Comparison of ENCODE assay signal across 9 mouse cellular contexts in the genomic region with DNA sequence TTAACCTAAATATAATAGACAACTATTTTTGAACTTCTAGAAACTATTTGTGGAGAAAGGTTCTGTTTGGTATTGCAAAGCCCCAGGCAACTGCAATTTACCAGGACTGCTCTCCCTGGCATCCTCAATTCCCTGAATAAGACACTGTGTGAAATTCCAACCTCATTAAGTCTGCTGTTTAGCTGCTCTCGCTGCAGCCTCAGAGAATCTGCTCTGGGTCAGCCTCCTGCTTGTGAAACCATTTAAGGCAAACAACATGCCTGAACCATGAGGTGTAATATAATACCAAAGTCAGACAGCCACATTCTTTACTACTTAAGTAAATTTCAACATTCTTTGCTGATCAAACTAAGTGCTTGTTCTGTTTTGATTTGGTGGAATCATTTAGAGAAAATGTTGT.
DNase-seq lines count a peak whose midpoint lies in the region; ATAC-seq lines count a peak whose summit lies in the region.
"Had no signal": no experiment of that assay in that cellular context is flagged by ENCODE, and none has a peak within 500 bp of the region (broad histone marks: within the 10 kb centered on the region; RNA-seq: fewer than 3 reads in every experiment).

No protein-coding gene starts in this region.

- H3K9me3 ChIP-seq in kidney, embryonic 16.5 days (ENCODE audit: low read length): no peaks in the 10 kb centered on the region

- DNase-seq in kidney, adult 18-20 months: no peak
- DNase-seq in adipocyte (ENCODE audit: low spot score): peak; percentile 33
- DNase-seq in fibroblast of lung, adult 2 months (ENCODE audit: low read depth): peak; percentile 31
- DNase-seq in lung, postnatal 14 days: peak; percentile 4
- no peak for DNase-seq in cerebellum, adult 11 months
- no peak for DNase-seq in right cerebral cortex, adult 2 months (ENCODE audit: low spot score in 2 of 2)
- DNase-seq in adrenal gland, adult 2 months: no peak
- DNase-seq: cerebellum, adult 18-20 months had no signal

- H3K27ac ChIP-seq in kidney, embryonic 16.5 days (ENCODE audit: low read length): no peak overlapping the region

- no peak overlapping the region for H3K9ac ChIP-seq in kidney, embryonic 16.5 days (replicated peaks; ENCODE audit: low read length)

- H3K27me3 ChIP-seq in kidney, embryonic 16.5 days (ENCODE audit: insufficient read depth, low read length): no peaks in the 10 kb centered on the region

- H3K4me2 ChIP-seq in kidney, embryonic 16.5 days (replicated peaks; ENCODE audit: low read depth, low read length): no peak overlapping the region

- H3K4me1 ChIP-seq in kidney, embryonic 16.5 days (ENCODE audit: insufficient read depth, low read length): 0 out of 2 replicates have a peak, but pooled peaks cover 5% of the 10 kb centered on the region

- H3K4me3 ChIP-seq in kidney, embryonic 16.5 days (ENCODE audit: low read length): no peak overlapping the region

- H3K36me3 ChIP-seq in kidney, embryonic 16.5 days (ENCODE audit: insufficient read depth, low read length): no peaks in the 10 kb centered on the region

- 3% methylated on average over 1 of the region's 1 CpGs for WGBS in kidney, embryonic 16.5 days

- peak; percentile 75; the same call in 1 of the 2 replicates for ATAC-seq in kidney, embryonic 16.5 days (ENCODE audit: low FRiP score, low TSS enrichment)

Comparison
In these comparisons a context has a peak if more than half of its experiments do, and no peak if none do; other contexts are left out.
1. DNase-seq: peak in adipocyte (single experiment), fibroblast of lung, adult 2 months (single experiment) and lung, postnatal 14 days (single experiment); none in kidney, adult 18-20 months (single experiment), cerebellum, adult 11 months (single experiment), right cerebral cortex, adult 2 months (0 of 2) and adrenal gland, adult 2 months (single experiment).